Mouse (Mus musculus): ENCODE results near the gene Tat. TPM values are rescaled to one million over a fixed set of nuclear protein-coding genes. Genes with fewer than 3 reads are reported as not detected.
A peak's percentile ranks its signal among the peaks of the same experiment; 100 is the strongest.
"Not testable (repeated sequence)": the region's sequence is repeated elsewhere in the genome, so short reads cannot be mapped to it uniquely, and the experiment has no call there.

The Tat gene
- polyA plus RNA-seq, 1 experiment, result not detected

GRCm38 (mm10) chr8:110022768-110023344, 32.6 kb downstream of the Tat start:
- TF ChIP-seq POLR2A (IDR thresholded peaks at IDR 0.05; ENCODE audit: extremely low read depth, insufficient read depth, low read length) (no peak), CTCF (IDR thresholded peaks at IDR 0.05; ENCODE audit: extremely low read depth, insufficient read depth, low read length) (no peak)
- Histone ChIP-seq H3K4me3 (ENCODE audit: insufficient read depth, low read length) (no peak overlapping the region), H3K4me1 (ENCODE audit: control insufficient read depth, insufficient read depth, low read length) (no peaks in the 10 kb centered on the region), H3K27ac (ENCODE audit: insufficient read depth, low read length) (no peak overlapping the region)

- not testable (repeated sequence) for H3K27ac ChIP-seq (ENCODE audit: insufficient read depth, low read length); H3K4me1 ChIP-seq (ENCODE audit: control insufficient read depth, insufficient read depth, low read length); H3K4me3 ChIP-seq (ENCODE audit: insufficient read depth, low read length)
Observed at GRCm38 (mm10) chr8:110033771-110034170, 43.5 kb downstream of the Tat start.

DNA sequence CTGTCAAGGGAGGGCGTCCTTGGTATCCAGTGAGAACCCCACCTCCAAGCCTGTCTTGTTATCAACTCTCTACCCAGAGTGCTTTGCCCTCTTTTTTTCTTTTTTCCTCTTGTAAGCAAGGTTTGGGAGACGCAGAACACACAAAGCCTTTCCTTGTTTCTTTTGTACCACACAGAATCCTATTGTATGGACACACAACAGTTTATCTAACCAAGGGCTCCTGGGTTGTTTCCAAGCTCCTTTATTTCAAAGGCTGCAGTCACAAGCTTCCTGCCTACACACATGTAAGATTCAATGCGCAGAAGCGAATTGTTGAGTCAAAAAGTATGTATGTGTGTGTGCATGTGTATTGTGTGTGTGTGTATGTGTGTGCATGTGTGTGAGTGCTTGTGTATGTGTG, 44.1 kb downstream of the Tat start:
- H3K4me3 ChIP-seq (ENCODE audit: insufficient read depth, low read length), result no peak overlapping the region
- H3K4me1 ChIP-seq (ENCODE audit: control insufficient read depth, insufficient read depth, low read length), result peaks cover 1% of the 10 kb centered on the region; the same call in 1 of the 2 replicates
- no peak for TF ChIP-seq CTCF (IDR thresholded peaks at IDR 0.05; ENCODE audit: extremely low read depth, insufficient read depth, low read length)
- TF ChIP-seq POLR2A (IDR thresholded peaks at IDR 0.05; ENCODE audit: extremely low read depth, insufficient read depth, low read length), result no peak
- H3K27ac ChIP-seq (ENCODE audit: insufficient read depth, low read length), result 0 out of 2 replicates have a peak overlapping the region, but pooled peaks have one; percentile 75

DNA sequence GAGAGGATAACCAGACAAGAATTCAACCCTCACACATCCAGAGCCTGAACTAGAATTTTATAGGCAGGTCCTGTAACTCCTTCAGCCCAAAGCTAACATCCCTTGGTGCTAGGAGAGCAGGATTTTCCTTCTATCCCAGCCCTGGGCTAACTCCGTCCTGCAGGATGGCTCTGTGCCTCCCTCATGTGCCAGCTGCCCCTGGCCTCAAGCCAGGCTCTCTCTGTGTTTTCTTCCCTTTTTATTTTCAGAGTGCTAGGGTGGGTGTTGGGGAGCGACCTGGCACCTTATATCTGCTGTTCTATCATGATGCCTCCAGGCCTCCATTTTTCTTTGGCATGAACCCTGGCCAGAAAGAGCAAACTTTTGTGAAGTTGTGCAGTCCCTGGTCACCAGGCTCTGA, 45.9 kb downstream of the Tat start:
- H3K4me1 ChIP-seq (ENCODE audit: control insufficient read depth, insufficient read depth, low read length), result peaks cover 1% of the 10 kb centered on the region; the same call in 1 of the 2 replicates

DNA sequence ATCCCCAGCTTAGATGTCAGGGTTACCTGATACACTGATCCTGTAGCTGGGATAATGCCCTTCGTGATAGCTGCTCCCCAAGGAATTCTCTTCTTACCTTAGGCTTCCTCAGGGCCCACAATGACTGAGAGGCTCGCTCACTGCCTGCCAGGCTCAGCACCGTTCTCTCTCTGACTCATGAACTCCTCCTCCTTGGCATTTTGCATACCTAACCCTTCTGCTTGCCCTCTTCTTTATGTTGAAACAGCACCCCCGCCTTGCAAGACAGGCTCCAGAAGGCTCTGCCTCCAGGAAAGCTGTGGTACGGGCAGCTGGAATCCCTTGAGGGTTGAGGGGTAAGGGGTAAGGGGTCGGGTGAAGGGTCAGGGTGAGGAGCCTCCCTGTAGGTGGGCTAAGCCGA, 49.0 kb downstream of the Tat start:
- TF ChIP-seq CTCF (IDR thresholded peaks at IDR 0.05; ENCODE audit: extremely low read depth, insufficient read depth, low read length), result no peak
- TF ChIP-seq POLR2A (IDR thresholded peaks at IDR 0.05; ENCODE audit: extremely low read depth, insufficient read depth, low read length), result no peak

More for the DNA sequence above, 45.9 kb downstream of the Tat start:
- H3K4me3 ChIP-seq (ENCODE audit: insufficient read depth, low read length), result no peak overlapping the region
- no peak for TF ChIP-seq CTCF (IDR thresholded peaks at IDR 0.05; ENCODE audit: extremely low read depth, insufficient read depth, low read length)
- TF ChIP-seq POLR2A (IDR thresholded peaks at IDR 0.05; ENCODE audit: extremely low read depth, insufficient read depth, low read length), result no peak
- H3K27ac ChIP-seq (ENCODE audit: insufficient read depth, low read length), result no peak overlapping the region

DNA sequence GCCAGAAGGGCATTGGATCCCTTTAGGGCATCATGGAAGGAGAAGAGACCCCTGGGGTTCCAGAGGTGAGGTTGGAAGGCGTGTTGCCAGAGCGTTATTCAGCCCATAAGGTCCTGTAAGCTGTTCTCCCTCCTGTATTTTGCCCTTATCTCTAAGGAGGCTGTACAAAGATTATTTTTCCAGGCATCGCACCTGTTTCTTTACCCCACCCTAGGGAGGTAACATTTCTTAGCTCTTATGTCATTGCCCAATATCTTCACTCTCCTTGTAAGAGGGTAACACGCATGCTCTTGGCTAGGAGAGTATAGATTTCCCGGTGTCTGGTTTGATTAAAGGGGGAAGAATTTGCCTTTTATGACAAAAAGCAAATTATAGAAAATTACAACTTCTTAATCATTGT, 49.4 kb downstream of the Tat start, which contains the start of gene Chst4:
Gene Chst4 (minus strand): TSS at position 82 of the 400 bp plus-strand sequence.
- TF ChIP-seq POLR2A (IDR thresholded peaks at IDR 0.05; ENCODE audit: extremely low read depth, insufficient read depth, low read length) (no peak), CTCF (IDR thresholded peaks at IDR 0.05; ENCODE audit: extremely low read depth, insufficient read depth, low read length) (no peak)
- Histone ChIP-seq H3K4me1 (ENCODE audit: control insufficient read depth, insufficient read depth, low read length) (no peaks in the 10 kb centered on the region), H3K27ac (ENCODE audit: insufficient read depth, low read length) (no peak within 1 kb of the TSS), H3K4me3 (ENCODE audit: insufficient read depth, low read length) (no peak within 1 kb of the TSS)

More for the DNA sequence above, 49.0 kb downstream of the Tat start:
- no peak overlapping the region for H3K4me3 ChIP-seq (ENCODE audit: insufficient read depth, low read length)
- no peak overlapping the region for H3K27ac ChIP-seq (ENCODE audit: insufficient read depth, low read length)
- peaks cover 1% of the 10 kb centered on the region; the same call in 1 of the 2 replicates for H3K4me1 ChIP-seq (ENCODE audit: control insufficient read depth, insufficient read depth, low read length)

GRCm38 (mm10) chr8:110040509-110040908, 50.3 kb downstream of the Tat start:
- no peak for TF ChIP-seq POLR2A (IDR thresholded peaks at IDR 0.05; ENCODE audit: extremely low read depth, insufficient read depth, low read length)
- TF ChIP-seq CTCF (IDR thresholded peaks at IDR 0.05; ENCODE audit: extremely low read depth, insufficient read depth, low read length), result no peak
- Histone ChIP-seq H3K27ac (ENCODE audit: insufficient read depth, low read length) (no peak overlapping the region), H3K4me1 (ENCODE audit: control insufficient read depth, insufficient read depth, low read length) (no peaks in the 10 kb centered on the region), H3K4me3 (ENCODE audit: insufficient read depth, low read length) (no peak overlapping the region)

Other genes starting within 250 kb of the Tat start
- gene Ap1g1, start 211.9 kb upstream of the Tat start, polyA plus RNA-seq (2012; rRNA removed), result 68.4 and 68.9 TPM in 2 replicates
- 23.5 and 24.8 TPM in 2 replicates for gene Phlpp2, start 121.9 kb upstream of the Tat start, polyA plus RNA-seq (2012; rRNA removed)
- 0.19 TPM in 1 of 2 replicates, not detected in the other for gene Marveld3, start 28.2 kb upstream of the Tat start, polyA plus RNA-seq (2012; rRNA removed)
- 0.08 and 0.15 TPM in 2 replicates for gene Chst4, start 49.3 kb downstream of the Tat start, polyA plus RNA-seq (2012; rRNA removed)
- gene Zfp612, start 89.3 kb downstream of the Tat start, polyA plus RNA-seq (2012; rRNA removed), result 27.7 and 28.1 TPM in 2 replicates
- not detected in 2 replicates for gene Gm21964, start 110.8 kb downstream of the Tat start, polyA plus RNA-seq (2012; rRNA removed)
- gene Gm17720, start 112.3 kb downstream of the Tat start, polyA plus RNA-seq (2012; rRNA removed), result not detected in 2 replicates
- 14.4 and 15.3 TPM in 2 replicates for gene Calb2, start 177.8 kb downstream of the Tat start, polyA plus RNA-seq (2012; rRNA removed)
- 4.0 and 4.2 TPM in 2 replicates for gene Cmtr2, start 225.2 kb downstream of the Tat start, polyA plus RNA-seq (2012; rRNA removed)